Mouse (Mus musculus): ENCODE results near the gene Kcnq5. TPM values are rescaled to one million over a fixed set of nuclear protein-coding genes. Genes with fewer than 3 reads are reported as not detected.
"Not testable (repeated sequence)": the region's sequence is repeated elsewhere in the genome, so short reads cannot be mapped to it uniquely, and the experiment has no call there.

Gene Kcnq5
- polyA plus RNA-seq, 1 experiment from 2014 or later, result 2.7 TPM

DNA sequence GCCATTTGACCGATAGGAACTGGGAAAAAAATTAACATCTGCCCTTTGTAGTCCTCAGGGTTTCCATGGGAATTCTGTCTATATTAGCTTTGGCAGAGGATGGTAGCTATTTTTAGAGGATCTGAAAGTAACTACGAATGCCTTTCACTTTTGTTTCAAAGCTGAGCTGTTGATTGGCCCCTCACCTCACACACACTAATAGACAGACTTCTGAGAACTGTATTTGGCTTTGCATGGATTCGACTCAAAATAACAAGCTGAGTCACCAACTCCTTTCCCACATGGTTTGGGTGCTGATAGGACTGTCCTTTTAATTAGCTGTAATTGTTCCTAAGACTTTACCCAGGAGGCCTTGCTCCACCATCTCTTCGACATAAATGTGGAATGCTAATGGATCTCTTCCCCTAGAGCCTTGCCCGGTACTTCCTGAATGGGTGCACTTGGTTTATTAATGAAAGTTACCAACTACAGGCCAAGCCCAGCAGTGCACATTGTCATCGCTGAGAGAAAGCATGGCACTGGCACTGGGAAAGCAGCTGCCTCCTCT lies 131.8 kb downstream of the Kcnq5 start:
- Histone ChIP-seq H3K4me1 (0 out of 2 replicates have a peak, but pooled peaks cover 6% of the 10 kb centered on the region), H3K4me2 (replicated peaks) (no peak overlapping the region), H3K9me3 (no peaks in the 10 kb centered on the region), H3K27ac (no peak overlapping the region), H3K9ac (no peak overlapping the region), H3K4me3 (no peak overlapping the region), H3K36me3 (no peaks in the 10 kb centered on the region), H3K27me3 (no peaks in the 10 kb centered on the region)
- WGBS, result 68% methylated on average over 6 of the region's 6 CpGs
- peak; percentile 51; the same call in 1 of the 2 replicates for ATAC-seq (ENCODE audit: low FRiP score, low read depth)

DNA sequence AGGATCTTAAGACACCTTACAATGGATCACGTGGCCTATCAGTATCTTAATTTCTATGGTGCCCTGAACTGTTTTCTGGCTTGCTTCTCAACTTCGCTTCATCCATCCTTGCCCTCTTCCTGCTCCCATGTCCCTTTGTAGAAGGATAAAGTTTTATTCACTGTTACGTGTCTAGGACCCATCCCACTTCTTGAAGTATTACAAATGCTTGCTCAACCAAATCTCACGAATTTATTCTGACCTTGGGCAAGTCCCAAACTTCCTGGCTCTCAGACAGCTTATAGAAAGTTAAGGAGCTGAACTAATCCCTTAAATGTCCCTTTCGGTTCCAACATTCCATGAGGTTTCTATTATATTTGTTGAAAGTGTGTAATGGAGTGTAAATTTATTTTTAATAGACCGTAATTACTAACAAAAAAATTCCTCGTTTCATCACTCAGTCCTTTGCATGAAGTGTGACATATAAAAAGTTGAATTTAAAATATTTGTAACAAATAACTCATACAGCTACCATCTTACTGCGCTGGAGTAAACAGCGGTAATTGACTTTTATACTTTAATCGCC lies 141.6 kb downstream of the Kcnq5 start:
- Histone ChIP-seq H3K36me3 (no peaks in the 10 kb centered on the region), H3K9ac (no peak overlapping the region), H3K4me1 (no peaks in the 10 kb centered on the region), H3K27me3 (no peaks in the 10 kb centered on the region), H3K9me3 (no peaks in the 10 kb centered on the region), H3K4me2 (replicated peaks) (no peak overlapping the region), H3K4me3 (no peak overlapping the region), H3K27ac (no peak overlapping the region)
- no peak for ATAC-seq (ENCODE audit: low FRiP score, low read depth)
- WGBS, result 63% methylated on average over 10 of the region's 10 CpGs

DNA sequence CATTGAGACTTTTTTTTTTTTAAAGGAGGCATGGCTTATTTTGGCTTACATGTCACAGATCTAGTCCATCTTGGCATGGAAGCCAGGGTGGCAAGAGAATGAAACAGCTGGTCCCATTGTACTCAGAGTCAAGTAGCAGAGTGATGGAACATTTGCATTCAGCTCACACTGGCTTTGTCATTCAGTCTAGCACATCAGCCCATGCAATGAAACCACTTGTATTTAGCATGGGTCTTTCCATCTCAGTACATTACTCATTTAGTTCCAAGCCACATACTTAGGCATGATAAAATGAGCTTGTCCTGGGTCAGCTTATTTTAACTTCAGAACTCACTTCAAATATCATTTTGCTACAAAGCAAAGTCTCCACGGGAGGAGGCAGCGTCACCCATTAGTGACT lies 156.7 kb downstream of the Kcnq5 start:
- Histone ChIP-seq H3K27ac (no peak overlapping the region), H3K4me2 (replicated peaks) (no peak overlapping the region), H3K27me3 (no peaks in the 10 kb centered on the region), H3K9me3 (no peaks in the 10 kb centered on the region), H3K4me3 (no peak overlapping the region), H3K36me3 (no peaks in the 10 kb centered on the region), H3K4me1 (no peaks in the 10 kb centered on the region), H3K9ac (no peak overlapping the region)
- 88% methylated on average over 2 of the region's 2 CpGs for WGBS
- ATAC-seq (ENCODE audit: low FRiP score, low read depth), result no peak

DNA sequence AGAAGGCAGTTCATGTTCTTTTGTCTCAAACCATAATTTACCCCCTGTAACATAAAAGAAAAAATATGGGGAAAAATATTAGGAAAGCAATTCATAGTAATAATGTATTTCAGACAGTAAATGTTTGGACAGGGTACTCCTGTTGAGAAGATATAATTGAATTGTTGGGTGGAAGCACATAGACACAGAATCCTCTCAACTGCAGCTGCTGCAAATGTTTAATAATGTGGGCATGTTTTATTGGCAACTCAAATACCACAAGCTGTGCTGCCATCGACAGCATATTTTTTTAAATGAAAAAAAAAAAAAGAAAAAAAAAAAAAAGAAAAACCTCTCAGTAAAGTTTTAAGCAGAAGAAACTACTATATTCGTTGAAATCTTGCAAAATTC lies 157.3 kb downstream of the Kcnq5 start:
- H3K9ac ChIP-seq, result no peak overlapping the region
- H3K4me2 ChIP-seq (replicated peaks), result no peak overlapping the region
- H3K36me3 ChIP-seq, result no peaks in the 10 kb centered on the region
- no peaks in the 10 kb centered on the region for H3K4me1 ChIP-seq
- no peaks in the 10 kb centered on the region for H3K9me3 ChIP-seq
- 57% methylated on average over 2 of the region's 2 CpGs for WGBS
- H3K4me3 ChIP-seq, result no peak overlapping the region
- no peaks in the 10 kb centered on the region for H3K27me3 ChIP-seq
- H3K27ac ChIP-seq, result no peak overlapping the region
- no peak for ATAC-seq (ENCODE audit: low FRiP score, low read depth)

DNA sequence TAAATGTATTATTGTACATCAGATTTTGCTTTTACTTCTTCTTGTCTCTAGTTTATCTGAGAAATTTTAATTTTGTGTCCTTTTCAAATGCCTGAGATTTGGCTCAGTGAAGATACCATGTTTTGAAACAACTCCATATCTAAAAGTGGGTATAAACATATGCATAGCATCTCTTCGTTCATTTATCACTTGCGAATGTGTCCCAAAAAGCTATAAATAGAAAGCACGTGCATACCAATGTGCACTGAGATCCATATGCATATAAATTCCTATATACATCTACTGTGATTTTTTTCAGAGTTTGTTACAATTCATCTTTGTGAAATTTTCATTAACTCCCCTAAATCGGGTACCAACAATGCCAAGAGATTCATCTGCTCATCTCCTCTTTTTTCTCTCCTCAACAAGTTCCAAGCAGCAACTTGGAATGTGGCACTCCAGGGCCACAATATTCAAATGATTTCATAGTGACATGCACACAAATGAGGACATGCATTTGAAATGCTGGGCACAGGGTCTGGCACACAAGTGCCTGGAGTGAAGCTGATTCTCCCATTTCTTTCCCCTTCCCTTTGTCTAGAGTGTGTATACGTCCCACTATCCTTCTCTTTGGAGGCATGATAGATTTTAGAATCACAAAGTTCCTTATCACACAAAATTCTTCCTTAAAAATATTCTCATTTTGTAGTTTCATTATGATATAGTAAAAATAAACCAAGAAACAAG lies 157.8 kb downstream of the Kcnq5 start:
- 88% methylated on average over 5 of the region's 5 CpGs for WGBS
- H3K9ac ChIP-seq, result no peak overlapping the region
- no peaks in the 10 kb centered on the region for H3K9me3 ChIP-seq
- no peak overlapping the region for H3K4me2 ChIP-seq (replicated peaks)
- no peaks in the 10 kb centered on the region for H3K36me3 ChIP-seq
- no peak overlapping the region for H3K27ac ChIP-seq
- no peaks in the 10 kb centered on the region for H3K27me3 ChIP-seq
- no peaks in the 10 kb centered on the region for H3K4me1 ChIP-seq
- H3K4me3 ChIP-seq, result no peak overlapping the region
- ATAC-seq (ENCODE audit: low FRiP score, low read depth), result no peak

DNA sequence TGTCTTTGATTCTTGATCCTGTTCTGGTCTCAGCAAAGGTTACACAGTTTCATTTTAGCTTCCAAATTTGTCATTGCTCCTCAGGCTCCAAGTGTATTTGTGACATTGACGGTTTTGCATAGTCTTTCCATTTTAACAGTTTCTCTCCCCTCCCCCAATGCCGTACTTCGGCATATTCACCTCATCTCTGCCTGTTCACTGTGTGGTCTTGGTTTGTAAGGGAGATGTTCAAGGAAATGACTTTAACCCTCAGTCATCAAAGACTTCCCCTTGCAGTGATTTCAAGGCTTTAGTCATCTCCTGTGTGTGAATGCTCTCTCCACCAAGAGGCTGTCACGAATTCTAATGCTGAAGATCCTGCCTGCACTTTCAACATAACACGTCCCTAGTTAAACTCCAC lies 181.0 kb downstream of the Kcnq5 start:
- no peaks in the 10 kb centered on the region for H3K9me3 ChIP-seq
- ATAC-seq (ENCODE audit: low FRiP score, low read depth), result no peak
- 74% methylated on average over 5 of the region's 5 CpGs for WGBS

DNA sequence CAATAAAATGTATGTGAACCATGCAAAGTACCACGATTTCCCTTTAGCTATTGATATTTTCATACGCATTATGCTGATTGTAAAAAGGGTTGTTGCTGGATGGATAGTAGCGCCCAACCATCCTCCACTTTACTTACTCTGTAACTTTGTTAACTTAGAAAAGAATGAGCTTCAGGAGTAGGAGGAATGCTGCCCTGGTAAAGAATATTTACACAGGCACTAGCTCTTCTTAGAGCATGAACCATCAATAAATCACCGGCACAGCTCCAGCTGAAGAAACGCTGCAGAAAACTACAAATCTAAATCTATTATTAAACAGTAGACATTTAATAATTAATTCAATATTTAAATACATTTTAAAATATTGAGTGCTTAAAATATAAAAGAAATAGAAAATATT lies 184.2 kb downstream of the Kcnq5 start:
- ATAC-seq (ENCODE audit: low FRiP score, low read depth), result no peak
- Histone ChIP-seq H3K9me3 (no peaks in the 10 kb centered on the region), H3K4me3 (no peak overlapping the region), H3K27ac (no peak overlapping the region), H3K36me3 (no peaks in the 10 kb centered on the region), H3K9ac (no peak overlapping the region), H3K4me2 (replicated peaks) (no peak overlapping the region), H3K27me3 (no peaks in the 10 kb centered on the region), H3K4me1 (no peaks in the 10 kb centered on the region)
- WGBS, result 89% methylated on average over 5 of the region's 5 CpGs

More for the DNA sequence above, 181.0 kb downstream of the Kcnq5 start:
- Histone ChIP-seq H3K9ac (no peak overlapping the region), H3K4me3 (no peak overlapping the region), H3K27me3 (no peaks in the 10 kb centered on the region), H3K27ac (no peak overlapping the region), H3K4me2 (replicated peaks) (no peak overlapping the region), H3K36me3 (no peaks in the 10 kb centered on the region), H3K4me1 (no peaks in the 10 kb centered on the region)

DNA sequence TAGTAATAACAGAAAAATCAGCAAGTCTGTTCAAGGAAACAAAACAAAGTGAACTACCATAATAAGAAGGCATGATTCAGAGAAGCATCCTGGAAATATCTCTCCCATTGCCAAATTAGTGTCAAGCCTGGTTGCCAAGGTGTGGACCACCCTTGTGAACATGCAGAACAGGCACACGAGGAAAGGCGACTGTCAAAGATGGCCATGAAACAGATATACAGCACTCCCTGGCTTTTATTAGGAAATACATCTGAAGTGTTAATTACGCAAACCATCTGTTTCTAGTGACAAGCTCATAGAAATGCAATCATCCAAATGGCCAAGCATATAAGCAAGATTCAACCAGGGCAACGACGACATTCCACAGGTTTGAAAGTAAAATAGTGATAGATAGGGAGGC lies 187.8 kb downstream of the Kcnq5 start:
- Histone ChIP-seq H3K9ac (no peak overlapping the region), H3K36me3 (no peaks in the 10 kb centered on the region), H3K27ac (no peak overlapping the region), H3K27me3 (no peaks in the 10 kb centered on the region), H3K4me2 (replicated peaks) (no peak overlapping the region), H3K4me3 (no peak overlapping the region), H3K9me3 (no peaks in the 10 kb centered on the region), H3K4me1 (no peaks in the 10 kb centered on the region)
- 35% methylated on average over 5 of the region's 5 CpGs for WGBS
- no peak for ATAC-seq (ENCODE audit: low FRiP score, low read depth)

DNA sequence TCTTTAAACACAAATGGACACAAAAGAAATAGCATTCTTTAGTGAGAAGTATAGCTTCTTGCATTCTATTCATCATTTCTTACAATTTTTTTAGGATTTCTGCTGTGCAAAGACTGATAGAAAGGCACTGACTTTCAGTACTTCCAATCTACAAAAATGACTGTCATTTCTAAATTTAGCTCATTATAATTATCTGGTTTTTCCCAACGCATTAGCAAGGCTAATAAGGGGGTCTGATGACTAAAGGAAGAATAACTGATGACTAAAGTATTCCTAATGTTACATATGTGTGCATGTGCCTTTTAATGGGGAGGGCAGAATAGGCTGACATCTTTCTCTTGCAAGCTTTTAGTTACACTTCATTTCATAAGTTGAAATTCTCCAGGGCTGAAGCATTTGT lies 191.2 kb downstream of the Kcnq5 start:
- Histone ChIP-seq H3K27ac (no peak overlapping the region), H3K27me3 (no peaks in the 10 kb centered on the region), H3K4me1 (no peaks in the 10 kb centered on the region), H3K4me2 (replicated peaks) (no peak overlapping the region), H3K9ac (no peak overlapping the region), H3K36me3 (no peaks in the 10 kb centered on the region), H3K4me3 (no peak overlapping the region), H3K9me3 (no peaks in the 10 kb centered on the region)
- WGBS, result 86% methylated on average over 1 of the region's 1 CpGs
- no peak for ATAC-seq (ENCODE audit: low FRiP score, low read depth)

DNA sequence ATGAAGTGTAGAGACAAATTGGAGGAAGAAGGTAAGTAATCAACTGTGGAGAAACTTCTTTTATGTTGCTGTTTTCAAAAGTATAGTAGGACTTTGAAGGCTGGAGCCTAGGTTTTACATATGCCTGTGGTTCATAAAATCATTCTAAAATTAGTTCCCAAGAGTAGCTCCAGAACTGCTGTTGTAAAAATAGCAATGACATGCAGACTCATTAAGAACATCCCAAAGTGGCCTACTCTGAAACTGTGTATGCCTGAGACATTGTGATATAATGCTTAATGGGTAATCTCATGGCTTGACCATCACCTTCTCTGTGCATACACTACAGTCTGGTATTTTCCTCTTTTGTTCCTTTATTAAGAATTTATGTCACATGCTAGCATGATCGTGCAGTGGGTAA lies 212.4 kb downstream of the Kcnq5 start:
- no peak for ATAC-seq (ENCODE audit: low FRiP score, low read depth)
- 82% methylated on average over 1 of the region's 1 CpGs for WGBS
- no peaks in the 10 kb centered on the region for H3K4me1 ChIP-seq
- H3K4me2 ChIP-seq (replicated peaks), result no peak overlapping the region
- no peak overlapping the region for H3K9ac ChIP-seq
- H3K27me3 ChIP-seq, result no peaks in the 10 kb centered on the region
- H3K36me3 ChIP-seq, result no peaks in the 10 kb centered on the region
- no peaks in the 10 kb centered on the region for H3K9me3 ChIP-seq
- no peak overlapping the region for H3K27ac ChIP-seq
- H3K4me3 ChIP-seq, result no peak overlapping the region

DNA sequence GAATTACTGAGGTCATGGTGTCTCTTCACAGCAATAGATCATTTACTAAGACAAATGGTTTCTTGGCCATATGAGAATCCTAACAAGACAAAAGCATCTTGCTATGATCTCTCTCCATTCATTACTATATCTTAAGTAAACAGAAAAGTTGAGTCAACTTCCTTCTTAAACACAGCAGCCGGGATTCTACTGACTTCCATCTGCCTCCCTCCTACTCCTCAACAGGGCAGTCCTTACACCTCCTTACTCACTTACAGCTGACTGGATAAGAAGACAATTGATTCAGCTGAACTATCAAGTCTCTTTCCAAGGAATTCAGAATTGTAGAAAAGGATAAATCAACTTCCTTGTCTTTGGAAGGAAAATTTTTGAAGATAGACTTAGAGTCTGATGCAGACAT lies 232.6 kb downstream of the Kcnq5 start:
- WGBS, result 85% methylated on average over 1 of the region's 1 CpGs
- H3K4me1 ChIP-seq, result no peaks in the 10 kb centered on the region
- no peaks in the 10 kb centered on the region for H3K9me3 ChIP-seq
- no peaks in the 10 kb centered on the region for H3K36me3 ChIP-seq
- H3K4me3 ChIP-seq, result no peak overlapping the region
- H3K27me3 ChIP-seq, result no peaks in the 10 kb centered on the region
- no peak for ATAC-seq (ENCODE audit: low FRiP score, low read depth)
- no peak overlapping the region for H3K4me2 ChIP-seq (replicated peaks)
- no peak overlapping the region for H3K9ac ChIP-seq
- H3K27ac ChIP-seq, result no peak overlapping the region

DNA sequence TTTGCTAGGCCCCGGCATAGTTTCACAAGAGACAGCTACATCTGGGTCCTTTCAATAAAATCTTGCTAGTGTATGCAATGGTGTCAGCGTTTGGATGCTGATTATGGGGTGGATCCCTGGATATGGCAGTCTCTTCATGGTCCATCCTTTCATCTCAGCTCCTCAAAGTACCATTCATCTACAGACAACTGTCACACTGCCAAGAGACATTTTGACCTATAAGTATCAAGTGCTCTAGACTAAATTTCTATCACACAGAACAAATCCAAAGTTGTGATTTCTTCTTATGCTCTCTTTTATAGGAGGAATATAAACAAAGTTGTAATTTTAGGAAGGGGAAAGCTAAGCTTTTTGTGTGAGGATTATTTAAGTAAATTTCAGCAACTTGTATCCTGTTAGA lies 238.5 kb downstream of the Kcnq5 start:
- H3K9me3 ChIP-seq; H3K4me1 ChIP-seq; H3K36me3 ChIP-seq; ATAC-seq (ENCODE audit: low FRiP score, low read depth); H3K27me3 ChIP-seq; H3K27ac ChIP-seq; H3K9ac ChIP-seq; H3K4me2 ChIP-seq (replicated peaks); H3K4me3 ChIP-seq: not testable (repeated sequence)
- WGBS, result 85% methylated on average over 2 of the region's 2 CpGs

DNA sequence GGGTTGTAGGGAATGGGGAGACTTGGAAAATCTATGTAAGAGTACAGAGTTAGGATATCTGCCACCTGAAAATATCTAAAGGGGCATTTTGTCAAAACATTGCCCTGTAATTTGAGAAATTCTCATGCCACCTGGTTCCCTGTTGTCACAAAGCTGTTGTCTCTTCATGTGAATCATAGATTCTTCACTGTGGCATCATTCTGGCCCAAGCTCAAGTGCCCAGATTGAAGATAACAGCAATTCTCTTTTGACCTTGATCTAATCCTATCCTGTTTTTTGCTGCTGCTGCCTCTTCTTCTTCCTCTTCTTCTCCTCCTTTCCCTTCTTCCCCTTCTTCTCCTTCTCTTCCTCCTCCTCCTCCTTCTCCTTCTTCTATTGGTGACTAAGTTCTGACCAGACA lies 240.5 kb downstream of the Kcnq5 start:
- H3K27me3 ChIP-seq, result no peaks in the 10 kb centered on the region
- H3K9ac ChIP-seq, result no peak overlapping the region
- no peaks in the 10 kb centered on the region for H3K9me3 ChIP-seq
- H3K4me1 ChIP-seq, result no peaks in the 10 kb centered on the region
- H3K36me3 ChIP-seq, result no peaks in the 10 kb centered on the region; the same call in 1 of the 2 replicates
- H3K27ac ChIP-seq, result no peak overlapping the region
- no peak overlapping the region for H3K4me3 ChIP-seq
- no peak overlapping the region for H3K4me2 ChIP-seq (replicated peaks)
- ATAC-seq (ENCODE audit: low FRiP score, low read depth), result no peak

Measured in limb, embryonic 13.5 days (tissue).